Mouse (Mus musculus) ovary, adult 18-20 months (tissue): ENCODE measurements around the gene Col13a1.

Experiments
- DNase-seq: peaks from one replicate; pipeline ENCODE4 v3.0.0; 2022; ENCODE audit warnings: low spot score, mixed read lengths

Gene Col13a1

GRCm38 (mm10) chr10:61905308-61905707, 73.6 kb downstream of the Col13a1 start:
- DNase-seq = no peak

DNA sequence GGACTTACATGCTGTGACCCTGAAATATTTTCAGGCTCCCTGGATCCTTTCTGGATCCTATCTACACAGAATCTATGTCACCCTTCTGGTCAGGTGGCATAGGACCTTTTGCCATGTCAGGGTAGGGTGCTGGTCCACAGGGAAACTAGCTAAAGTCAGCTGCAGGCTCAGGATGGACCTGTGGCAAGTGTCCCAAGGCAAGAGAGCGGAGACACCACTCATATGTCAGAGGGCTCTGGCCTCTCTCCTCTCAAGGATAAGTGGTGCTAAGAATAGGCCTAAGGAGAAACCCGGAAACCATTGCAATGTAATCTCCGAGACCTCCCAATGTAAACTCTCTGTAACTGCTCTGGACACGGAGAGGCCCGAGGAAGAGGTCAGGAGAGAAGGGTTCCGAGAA, 80.8 kb downstream of the Col13a1 start:
- DNase-seq = no peak

DNA sequence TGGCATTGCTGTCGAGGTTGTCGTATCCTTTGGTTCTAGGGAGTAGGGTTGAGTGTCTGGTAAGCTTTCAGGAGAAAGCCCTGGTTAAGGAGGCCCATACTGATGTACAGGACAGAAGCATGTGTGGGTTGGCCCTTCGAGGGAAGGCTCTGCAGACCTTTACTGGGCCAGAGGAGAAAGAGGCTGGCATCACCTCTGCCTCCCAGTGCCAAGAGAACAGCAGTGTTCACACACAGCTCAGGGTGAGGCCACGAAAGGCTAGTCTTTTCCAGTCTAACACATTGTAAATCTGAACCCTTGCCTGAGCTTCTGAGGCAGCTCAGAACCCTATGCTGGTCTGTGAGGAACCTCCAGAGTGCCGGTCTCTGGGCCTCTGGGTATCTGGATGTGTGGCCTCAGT, 84.3 kb downstream of the Col13a1 start:
- no peak for DNase-seq

GRCm38 (mm10) chr10:61891138-61891537, 87.8 kb downstream of the Col13a1 start:
- DNase-seq = no peak

- no peak for DNase-seq
Measured at GRCm38 (mm10) chr10:61890294-61890693, 88.6 kb downstream of the Col13a1 start.

DNA sequence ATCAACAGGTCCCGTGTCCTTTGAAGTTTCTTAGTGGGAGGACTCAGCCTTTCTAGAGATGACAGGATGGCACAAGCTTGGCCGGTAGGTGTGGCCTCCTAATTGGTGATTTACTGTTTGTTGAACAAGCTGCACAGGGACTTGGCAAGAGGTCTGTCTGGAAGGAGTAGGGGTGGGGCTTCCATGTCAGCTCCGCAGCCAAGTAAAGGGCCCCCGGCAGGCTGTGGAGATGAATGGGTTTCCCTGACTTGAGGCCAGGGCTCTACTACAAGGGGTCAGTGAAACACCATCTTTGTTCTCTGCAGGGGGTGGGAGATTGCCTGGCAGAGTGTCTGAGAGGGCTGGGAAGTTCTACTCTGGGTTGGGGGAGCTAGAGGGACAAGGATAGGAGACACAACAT, 99.5 kb downstream of the Col13a1 start:
- peak; percentile 6 for DNase-seq

- no peak for DNase-seq
Measured at GRCm38 (mm10) chr10:61877787-61878186, 101.1 kb downstream of the Col13a1 start.

- DNase-seq = no peak
Measured at GRCm38 (mm10) chr10:61869796-61870195, 109.1 kb downstream of the Col13a1 start.

DNA sequence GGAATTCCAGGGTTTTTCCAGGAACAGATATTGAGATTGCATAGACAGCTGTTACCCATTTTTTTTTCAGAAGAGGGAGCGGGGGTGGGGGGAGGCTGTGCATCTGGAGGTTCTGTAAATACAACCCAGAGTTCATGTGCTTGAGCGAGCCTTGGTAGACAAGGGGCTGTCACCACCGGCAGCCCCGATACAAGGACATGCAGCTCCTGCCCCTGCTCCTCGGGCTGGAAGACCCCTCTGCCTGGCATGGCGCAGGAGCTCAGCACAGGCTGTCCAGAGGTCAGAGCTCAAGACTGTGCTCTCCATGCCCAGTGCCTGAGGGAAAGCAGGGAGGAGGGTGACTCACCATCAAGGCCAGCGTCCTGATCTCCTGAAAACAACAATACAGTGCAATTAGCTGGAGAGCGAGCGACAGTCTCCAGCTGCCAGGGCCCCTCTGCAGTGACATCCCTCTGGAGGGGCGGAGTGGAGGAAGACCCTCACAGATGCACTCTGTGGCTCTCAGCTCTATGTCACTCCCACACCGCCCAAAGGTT, 112.8 kb downstream of the Col13a1 start:
- peak; percentile 45 for DNase-seq

DNA sequence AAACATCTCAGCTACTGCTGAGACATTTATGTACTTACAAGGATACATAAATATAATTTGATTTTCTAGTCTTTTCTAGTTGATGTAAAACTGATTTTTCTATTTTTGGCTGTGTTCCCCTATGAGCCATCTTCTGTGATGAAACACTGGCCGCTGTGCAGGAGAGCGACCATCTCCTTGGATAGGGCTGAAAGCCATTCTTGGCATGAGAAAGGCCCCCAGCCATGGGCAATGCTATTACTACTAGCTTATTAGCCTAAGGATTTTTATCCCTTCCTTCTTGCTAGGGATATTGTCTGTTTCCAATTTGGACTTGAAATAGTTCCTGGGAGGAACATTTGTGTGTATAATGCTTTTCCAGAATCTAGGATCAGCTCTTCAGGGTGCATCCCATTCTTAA, 119.5 kb downstream of the Col13a1 start:
- no peak for DNase-seq

GRCm38 (mm10) chr10:61855139-61855675, 123.7 kb downstream of the Col13a1 start:
- DNase-seq = no peak

DNA sequence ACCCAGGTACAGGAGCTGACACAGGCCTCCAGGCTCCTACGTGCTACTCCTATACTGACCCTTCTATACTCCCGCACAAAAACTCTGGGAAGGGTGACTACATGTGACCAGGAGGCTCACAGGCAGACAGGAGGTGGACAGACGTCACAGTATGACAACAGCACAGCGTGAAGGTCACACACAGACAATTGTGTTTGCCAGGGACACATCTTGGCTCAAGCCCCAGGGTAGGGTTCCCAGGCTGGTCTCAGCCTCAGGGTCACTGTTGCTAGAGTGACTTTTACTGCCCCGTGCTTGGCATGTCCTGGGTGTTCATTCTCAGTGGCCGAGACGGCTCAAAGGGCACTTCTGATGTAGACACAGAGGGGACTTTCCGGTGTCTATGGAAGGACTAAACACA, 126.1 kb downstream of the Col13a1 start:
- peak; percentile 26 for DNase-seq

DNA sequence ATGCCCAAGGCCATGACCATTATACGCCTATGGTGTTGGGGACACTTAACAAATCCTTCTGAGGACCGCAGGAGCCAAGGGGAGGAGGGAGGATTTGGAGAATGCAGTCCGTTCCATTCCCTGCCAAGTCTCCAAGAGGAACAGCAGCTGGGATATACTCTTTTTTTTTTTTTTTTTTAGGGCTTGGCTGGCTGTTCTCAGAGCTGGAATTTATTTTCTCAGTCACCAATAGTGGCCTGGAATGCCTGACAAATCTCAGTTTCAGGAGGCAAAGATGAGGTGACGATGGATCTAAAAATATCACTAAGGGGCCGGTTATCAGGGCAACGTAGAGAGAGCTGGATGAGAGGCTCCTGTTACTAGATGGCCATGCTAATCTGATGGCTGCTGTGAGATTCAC, 130.4 kb downstream of the Col13a1 start:
- DNase-seq = no peak

DNA sequence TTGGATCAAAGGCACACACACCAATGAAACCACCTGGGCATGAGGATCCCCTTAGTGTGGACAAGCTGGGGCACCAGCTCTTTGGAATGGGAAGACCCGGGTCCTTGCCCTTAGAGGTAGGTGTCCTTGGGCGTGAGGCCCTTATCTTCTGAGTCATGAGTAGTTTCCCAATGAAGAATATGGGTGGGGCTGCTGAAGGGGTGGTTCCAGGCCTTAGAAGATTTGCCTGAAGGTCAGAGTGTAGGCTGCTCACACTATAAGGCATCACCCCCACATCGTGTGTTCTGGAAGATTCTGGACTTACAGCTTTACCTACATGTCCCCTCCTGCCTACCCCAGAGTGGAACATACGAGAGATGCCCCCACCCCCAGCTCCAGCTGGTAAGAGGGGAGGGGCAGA, 133.4 kb downstream of the Col13a1 start:
- peak; percentile 21 for DNase-seq

- DNase-seq = no peak
Measured at GRCm38 (mm10) chr10:61844475-61844874, 134.4 kb downstream of the Col13a1 start.

DNA sequence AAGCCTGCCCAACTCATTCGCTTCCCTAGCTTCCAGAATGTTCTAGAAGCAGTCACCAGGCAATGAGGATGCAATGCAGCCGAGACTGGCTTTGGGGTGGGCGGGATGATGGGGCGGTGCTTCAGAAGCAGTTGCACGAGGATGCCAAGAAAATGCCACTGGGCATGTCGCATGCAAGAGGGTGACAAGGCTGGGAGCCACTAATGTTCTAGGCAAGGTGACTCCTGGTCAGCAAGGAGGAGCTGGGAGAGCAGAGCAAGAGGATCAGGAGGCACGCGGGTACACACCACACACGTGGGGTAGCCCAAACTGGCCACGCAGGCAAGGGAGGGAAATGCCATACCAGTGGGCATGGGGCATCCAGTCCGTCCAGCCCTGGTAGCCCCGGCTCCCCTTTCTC, 136.6 kb downstream of the Col13a1 start:
- DNase-seq = no peak

DNA sequence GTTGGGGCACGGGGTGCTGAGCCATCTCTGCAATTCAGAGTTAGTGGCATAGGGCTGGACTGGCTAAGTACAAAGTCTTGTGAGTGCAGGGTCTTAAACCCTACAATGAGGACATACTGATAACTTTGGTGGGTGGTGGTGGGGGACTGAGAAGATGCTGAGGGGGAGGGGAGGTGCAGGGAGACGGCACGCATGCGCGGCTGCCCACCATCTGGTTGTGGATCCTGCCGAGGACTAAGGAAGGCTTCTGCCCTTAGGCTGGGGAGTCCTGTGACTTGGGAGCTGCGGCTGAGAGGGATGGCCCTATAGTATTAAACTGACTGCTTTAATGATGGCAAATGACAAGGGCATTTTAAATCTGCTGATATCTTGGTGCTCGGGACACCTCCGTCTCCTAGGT, 139.6 kb downstream of the Col13a1 start:
- DNase-seq = no peak

- DNase-seq = no peak
Measured at GRCm38 (mm10) chr10:61838769-61839168, 140.1 kb downstream of the Col13a1 start.

GRCm38 (mm10) chr10:61837286-61837685, 141.6 kb downstream of the Col13a1 start:
- DNase-seq = no peak

- DNase-seq = no peak
Measured at GRCm38 (mm10) chr10:61834288-61834687, 144.6 kb downstream of the Col13a1 start.

DNA sequence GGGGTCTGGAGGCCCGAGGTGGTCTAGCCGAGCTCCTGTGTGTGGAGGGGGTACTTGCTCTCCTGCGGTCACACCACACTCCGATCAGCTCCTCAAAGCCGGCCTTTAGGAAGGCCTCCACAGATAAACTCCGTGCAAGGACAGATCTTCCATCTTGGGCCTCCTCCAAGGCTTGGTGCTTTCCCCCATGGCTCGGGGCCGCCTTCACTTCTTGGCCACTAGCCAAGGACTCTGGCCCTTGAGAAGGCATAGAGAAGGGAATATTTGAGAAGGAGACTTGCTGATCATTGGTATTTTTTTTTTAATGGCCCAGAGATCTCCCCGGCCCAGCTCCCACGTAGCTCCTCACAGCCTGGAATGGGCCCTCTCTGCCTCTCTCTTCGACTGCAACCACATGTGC, 146.2 kb downstream of the Col13a1 start:
- DNase-seq = peak; percentile 79

- no peak for DNase-seq
Measured at GRCm38 (mm10) chr10:61831741-61832140, 147.2 kb downstream of the Col13a1 start.

DNA sequence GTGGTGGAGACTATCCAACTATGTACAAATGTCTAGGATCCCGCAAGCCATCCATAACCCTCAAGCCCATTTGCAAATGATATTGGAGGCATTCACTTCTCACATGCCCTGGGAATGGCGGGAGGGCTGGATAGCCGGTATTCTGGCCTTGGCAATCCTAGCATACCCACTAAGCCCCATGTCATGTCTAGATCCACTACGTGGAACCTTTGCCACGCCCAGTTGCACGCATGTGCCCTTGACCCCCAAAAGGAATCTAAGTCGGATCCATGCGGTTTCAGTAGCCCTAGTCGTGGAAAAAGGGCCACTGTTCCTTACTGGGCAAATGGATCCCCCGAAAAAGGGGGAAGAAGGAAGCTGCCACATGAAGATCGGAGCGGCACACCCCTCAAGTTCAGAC, 147.7 kb downstream of the Col13a1 start:
- DNase-seq = no peak

GRCm38 (mm10) chr10:61830817-61831216, 148.1 kb downstream of the Col13a1 start:
- no peak for DNase-seq

GRCm38 (mm10) chr10:61829046-61829445, 149.9 kb downstream of the Col13a1 start:
- DNase-seq = no peak
